Mouse (Mus musculus): Measurements from ENCODE around the gene Nipsnap3b. TPM values are rescaled to one million over a fixed set of nuclear protein-coding genes. Genes with fewer than 3 reads are reported as not detected.
A peak's percentile ranks its signal among the peaks of the same experiment; 100 is the strongest.

The Nipsnap3b gene
- polyA plus RNA-seq, 1 experiment from 2014 or later, result 199 TPM

DNA sequence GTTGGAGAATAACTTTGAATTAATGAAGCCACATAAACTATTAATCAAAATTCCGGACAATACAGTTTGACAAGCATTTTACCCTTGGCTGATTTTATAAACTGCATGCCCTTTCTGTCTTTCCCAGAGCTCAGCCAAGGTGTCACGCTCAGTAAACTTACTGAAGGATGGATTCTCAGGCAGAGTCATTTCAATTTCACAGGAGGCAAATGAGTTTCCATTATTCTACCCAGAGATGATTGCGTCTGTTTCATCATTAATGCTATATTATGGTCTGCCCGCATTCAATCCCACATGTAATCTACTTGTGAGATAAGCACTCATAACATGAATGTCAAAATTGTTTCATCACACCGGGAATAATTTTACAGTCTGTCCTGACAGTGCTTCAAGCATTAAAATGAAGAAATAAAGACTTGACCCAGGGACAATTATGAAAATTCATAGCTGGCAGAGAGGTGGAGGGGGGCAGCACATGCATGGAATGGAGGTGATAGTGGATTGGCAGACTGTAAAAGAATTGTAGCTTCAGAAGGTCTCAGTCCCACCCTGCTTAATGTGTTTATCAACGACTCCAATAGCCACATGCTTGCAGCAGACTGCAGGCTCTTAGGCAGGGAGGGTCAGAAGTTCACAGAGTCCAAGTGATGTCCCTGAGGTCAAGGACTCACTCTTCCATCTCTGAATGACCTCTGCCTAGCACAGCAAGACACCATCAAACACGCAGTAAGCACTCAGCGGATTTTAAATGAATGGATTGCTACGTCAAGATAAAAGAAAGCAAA is 34.8 kb downstream of the Nipsnap3b start:
- 40% methylated on average over 9 of the region's 9 CpGs for WGBS
- DNase-seq (ENCODE audit: low spot score) (no peak), ATAC-seq (ENCODE audit: low FRiP score) (peak; percentile 54)

DNA sequence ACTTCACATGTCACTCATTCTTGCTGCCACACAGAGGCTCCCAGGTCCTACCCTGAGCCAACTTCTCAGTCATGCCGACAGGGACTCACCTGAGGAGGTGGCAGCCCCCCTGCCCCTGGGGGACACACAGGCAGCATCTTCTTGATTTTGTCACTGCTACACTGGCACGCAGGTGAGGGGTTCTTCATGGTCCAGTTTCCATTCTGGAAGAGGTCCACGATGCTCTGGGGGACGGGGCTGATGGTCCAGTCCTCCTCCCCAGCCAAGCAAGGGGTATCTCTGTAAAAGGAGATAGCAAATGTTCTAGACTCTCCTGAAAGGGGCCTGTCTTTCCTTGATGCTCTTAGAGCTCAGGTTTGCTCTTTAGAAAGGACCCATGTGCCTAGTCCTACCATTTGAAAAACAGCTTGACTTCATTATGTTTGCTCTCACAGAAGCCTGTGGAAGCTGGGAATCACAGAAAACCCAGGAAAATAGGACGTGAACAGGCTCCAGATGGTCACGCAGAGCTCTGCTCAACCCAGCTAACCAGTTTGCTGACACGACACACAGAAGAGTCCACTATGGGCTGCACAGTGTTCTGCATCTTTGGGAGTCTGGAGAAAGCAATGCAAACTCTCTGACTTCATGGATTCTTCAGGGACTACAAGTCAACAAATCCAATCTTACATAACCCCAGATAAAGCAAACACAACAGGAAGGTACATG is 50.8 kb downstream of the Nipsnap3b start:
- no peak overlapping the region for H3K27ac ChIP-seq
- no peak overlapping the region for H3K4me2 ChIP-seq (replicated peaks)
- 91% methylated on average over 7 of the region's 7 CpGs for WGBS
- H3K36me3 ChIP-seq (replicated peaks; ENCODE audit: control insufficient read depth, insufficient read depth), result peaks cover 26% of the 10 kb centered on the region
- no peaks in the 10 kb centered on the region for H3K4me1 ChIP-seq (replicated peaks; ENCODE audit: control insufficient read depth, insufficient read depth, low read length)
- ATAC-seq (ENCODE audit: low FRiP score) (no peak), DNase-seq (ENCODE audit: low spot score) (no peak)
- H3K9me3 ChIP-seq (ENCODE audit: control insufficient read depth, low read length), result no peaks in the 10 kb centered on the region
- no peaks in the 10 kb centered on the region for H3K27me3 ChIP-seq (ENCODE audit: control insufficient read depth, insufficient read depth, low read length)
- H3K4me3 ChIP-seq (replicated peaks; ENCODE audit: low read length), result no peak overlapping the region
- H3K9ac ChIP-seq, result no peak overlapping the region

More for the DNA sequence above, 34.8 kb downstream of the Nipsnap3b start:
- Histone ChIP-seq H3K36me3 (replicated peaks; ENCODE audit: control insufficient read depth, insufficient read depth) (peaks cover 10% of the 10 kb centered on the region), H3K27ac (peak overlapping the region; percentile 43; the same call in 1 of the 2 replicates), H3K9me3 (ENCODE audit: control insufficient read depth, low read length) (no peaks in the 10 kb centered on the region), H3K27me3 (ENCODE audit: control insufficient read depth, insufficient read depth, low read length) (no peaks in the 10 kb centered on the region), H3K4me1 (replicated peaks; ENCODE audit: control insufficient read depth, insufficient read depth, low read length) (no peaks in the 10 kb centered on the region; the same call in 1 of the 2 replicates), H3K9ac (no peak overlapping the region), H3K4me2 (replicated peaks) (no peak overlapping the region), H3K4me3 (replicated peaks; ENCODE audit: low read length) (no peak overlapping the region)

Other genes starting within 250 kb of the Nipsnap3b start
- gene Olfr275, start 197.3 kb upstream of the Nipsnap3b start, polyA plus RNA-seq (2014; fragmentation: Nextera tagmentation; extraction: Ambion mirVana), result not detected in 2 replicates
- gene Olfr273, start 152.6 kb upstream of the Nipsnap3b start, polyA plus RNA-seq (2014; fragmentation: Nextera tagmentation; extraction: Ambion mirVana), result not detected in 2 replicates
- not detected in 2 replicates for gene Olfr272, start 92.7 kb upstream of the Nipsnap3b start, polyA plus RNA-seq (2014; fragmentation: Nextera tagmentation; extraction: Ambion mirVana)
- gene Olfr270, start 47.3 kb upstream of the Nipsnap3b start, polyA plus RNA-seq (2014; fragmentation: Nextera tagmentation; extraction: Ambion mirVana), result not detected in 2 replicates
- not detected in 2 replicates for gene Nipsnap3a, start 22.6 kb upstream of the Nipsnap3b start, polyA plus RNA-seq (2014; fragmentation: Nextera tagmentation; extraction: Ambion mirVana)
- 17.3 and 18.8 TPM in 2 replicates for gene Abca1, start 148.0 kb downstream of the Nipsnap3b start, polyA plus RNA-seq (2014; fragmentation: Nextera tagmentation; extraction: Ambion mirVana)

All from hindbrain, embryonic 14.5 days (tissue).